17 mouse cellular contexts compared by ENCODE assay signal in the genomic region with DNA sequence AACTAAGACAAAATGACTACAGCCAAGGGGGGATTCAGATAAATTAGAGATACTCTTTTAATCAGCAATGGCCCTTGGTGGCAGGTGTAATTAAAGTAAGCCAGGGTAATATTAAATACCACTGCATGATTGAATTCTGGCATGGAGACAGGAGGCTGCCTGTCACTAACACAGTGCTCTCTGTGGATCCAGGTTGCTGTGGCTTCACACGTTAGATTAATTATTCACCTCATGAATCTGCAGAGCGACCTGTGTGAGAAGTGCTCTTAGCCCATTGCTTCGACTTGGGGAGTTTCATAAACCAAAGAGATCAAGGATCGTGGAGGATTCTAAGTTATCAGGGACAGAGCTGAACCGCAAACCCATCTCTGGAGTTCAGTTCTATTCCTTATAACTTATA.
"Had no signal": no experiment of that assay in that cellular context is flagged by ENCODE, and none has a peak within 500 bp of the region (broad histone marks: within the 10 kb centered on the region; RNA-seq: fewer than 3 reads in every experiment).

No protein-coding gene starts in this region.

- H3K4me1 ChIP-seq: intestine, embryonic 15.5 days; limb, embryonic 15.5 days; midbrain, embryonic 12.5 days; midbrain, embryonic 15.5 days had no signal

- H3K36me3 ChIP-seq: hindbrain, embryonic 15.5 days; intestine, embryonic 15.5 days; limb, embryonic 12.5 days; limb, embryonic 15.5 days; midbrain, embryonic 12.5 days; midbrain, embryonic 15.5 days had no signal

- H3K27ac ChIP-seq: hindbrain, embryonic 15.5 days; intestine, embryonic 15.5 days; kidney, postnatal 0 days; limb, embryonic 12.5 days; limb, embryonic 15.5 days; liver, embryonic 14.5 days; macrophage; midbrain, embryonic 12.5 days; midbrain, embryonic 15.5 days had no signal

- ATAC-seq: intestine, embryonic 15.5 days; liver, postnatal 0 days; lung, postnatal 0 days; midbrain, embryonic 15.5 days had no signal

- DNase-seq: left cerebral cortex, postnatal 4 days; liver, postnatal 0 days; lung, embryonic 14.5 days; thymus, adult 18-20 months; thymus, postnatal 14 days; thymus, postnatal 4 days had no signal

- H3K4me2 ChIP-seq: hindbrain, embryonic 15.5 days; intestine, embryonic 15.5 days; limb, embryonic 12.5 days; limb, embryonic 15.5 days; liver, embryonic 11.5 days; lung, embryonic 14.5 days; midbrain, embryonic 12.5 days; midbrain, embryonic 15.5 days had no signal

- H3K9ac ChIP-seq: hindbrain, embryonic 15.5 days; intestine, embryonic 15.5 days; limb, embryonic 12.5 days; limb, embryonic 15.5 days; liver, embryonic 14.5 days; liver, postnatal 0 days; lung, embryonic 14.5 days; midbrain, embryonic 12.5 days; midbrain, embryonic 15.5 days had no signal

- H3K9me3 ChIP-seq: hindbrain, embryonic 15.5 days; intestine, embryonic 15.5 days; limb, embryonic 12.5 days; limb, embryonic 15.5 days; midbrain, embryonic 12.5 days; midbrain, embryonic 15.5 days had no signal

- H3K27me3 ChIP-seq: hindbrain, embryonic 15.5 days; intestine, embryonic 15.5 days; limb, embryonic 12.5 days; limb, embryonic 15.5 days; midbrain, embryonic 12.5 days; midbrain, embryonic 15.5 days had no signal

- H3K4me3 ChIP-seq: hindbrain, embryonic 15.5 days; intestine, embryonic 15.5 days; limb, embryonic 12.5 days; limb, embryonic 15.5 days; midbrain, embryonic 12.5 days; midbrain, embryonic 15.5 days had no signal
